Mouse (Mus musculus): Measurements from ENCODE around the gene Apon. TPM values are rescaled to one million over a fixed set of nuclear protein-coding genes. Genes with fewer than 3 reads are reported as not detected.
A peak's percentile ranks its signal among the peaks of the same experiment; 100 is the strongest.
"Not testable (repeated sequence)": the region's sequence is repeated elsewhere in the genome, so short reads cannot be mapped to it uniquely, and the experiment has no call there.

Gene Apon
- total RNA-seq, 2 experiments from 2014 or later = not detected

DNA sequence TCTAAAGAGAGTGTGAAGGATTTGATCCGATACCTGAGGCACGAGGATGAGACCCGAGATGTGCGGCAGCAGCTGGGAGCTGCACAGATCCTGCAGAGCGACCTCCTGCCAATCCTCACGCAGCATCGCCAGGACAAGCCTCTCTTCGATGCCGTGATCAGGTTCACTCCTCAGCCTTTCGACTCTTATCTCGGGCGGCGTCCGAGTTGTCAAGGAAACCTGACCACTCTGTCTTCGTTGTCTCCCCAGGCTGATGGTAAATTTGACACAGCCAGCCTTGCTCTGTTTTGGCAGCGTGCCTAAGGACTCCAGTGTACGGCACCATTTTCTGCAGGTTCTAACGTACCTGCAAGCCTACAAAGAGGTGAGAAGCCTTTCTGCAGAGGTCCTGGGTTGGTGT, 13.8 kb upstream of the Apon start:
- no peak for TF ChIP-seq CTCF (IDR thresholded peaks at IDR 0.05)
- H3K4me3 ChIP-seq = no peak overlapping the region
- H3K27ac ChIP-seq = no peak overlapping the region
- intact Hi-C loops (cut with DNase I) = no loop called here
- no peak for DNase-seq

DNA sequence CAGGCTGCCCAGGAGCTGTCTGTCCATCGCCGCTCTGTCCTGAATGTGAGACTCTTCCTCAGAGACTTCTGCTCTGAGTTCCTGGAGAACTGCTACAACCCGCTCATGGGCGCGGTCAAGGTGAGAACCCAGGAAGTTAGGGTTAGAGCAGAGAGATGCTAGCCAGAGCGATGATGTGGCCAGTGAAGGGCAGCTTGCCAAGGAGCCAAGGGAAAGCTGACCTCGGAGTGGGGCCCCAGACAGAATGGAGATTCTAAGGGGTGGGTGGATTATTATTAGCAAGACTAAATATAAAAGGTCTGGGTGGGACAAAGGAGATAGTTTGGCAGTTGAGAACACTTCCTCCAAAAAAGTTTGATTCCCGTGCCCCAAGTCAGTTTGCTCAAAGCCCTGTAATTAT, 10.6 kb upstream of the Apon start:
- Histone ChIP-seq H3K27ac (no peak overlapping the region), H3K4me3 (no peak overlapping the region)
- TF ChIP-seq CTCF (IDR thresholded peaks at IDR 0.05) = no peak
- DNase-seq = no peak
- intact Hi-C loops (cut with DNase I) = no loop called here

- no peak for TF ChIP-seq CTCF (IDR thresholded peaks at IDR 0.05)
- no peak for DNase-seq
- intact Hi-C loops (cut with DNase I) = no loop called here
- no peak overlapping the region for H3K4me3 ChIP-seq
- no peak overlapping the region for H3K27ac ChIP-seq
Observed at GRCm38 (mm10) chr10:128244121-128244520, 9.8 kb upstream of the Apon start.

GRCm38 (mm10) chr10:128247020-128247732, 6.7 kb upstream of the Apon start:
- peak; percentile 69 for DNase-seq
- peak overlapping the region; percentile 71 for H3K4me3 ChIP-seq
- peak overlapping the region; percentile 85 for H3K27ac ChIP-seq
- intact Hi-C loops (cut with DNase I) = no loop called here
- TF ChIP-seq CTCF (IDR thresholded peaks at IDR 0.05) = no peak

DNA sequence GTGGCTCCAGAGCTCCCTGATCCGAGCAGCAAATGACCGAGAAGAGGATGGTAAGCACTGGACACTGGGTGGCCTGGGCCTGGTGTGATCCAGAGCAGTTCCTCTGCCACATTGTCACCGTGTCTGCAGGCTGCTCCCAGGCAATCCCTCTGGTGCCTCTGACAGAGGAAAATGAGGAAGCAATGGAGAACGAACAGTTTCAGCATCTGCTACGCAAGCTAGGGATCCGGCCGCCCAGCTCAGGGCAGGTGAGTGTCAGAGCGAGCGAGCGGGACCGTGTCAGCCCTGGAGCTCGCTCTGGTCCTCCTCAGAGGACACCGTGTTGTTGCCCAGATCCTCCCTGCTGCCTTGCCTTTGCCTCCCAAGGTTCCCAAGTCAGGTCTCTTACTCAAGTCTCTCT, 3.3 kb upstream of the Apon start:
- no peak for TF ChIP-seq CTCF (IDR thresholded peaks at IDR 0.05)
- intact Hi-C loops (cut with DNase I) = no loop called here
- Histone ChIP-seq H3K4me3 (no peak overlapping the region), H3K27ac (no peak overlapping the region)
- DNase-seq = no peak

- no peak for DNase-seq
- TF ChIP-seq CTCF (IDR thresholded peaks at IDR 0.05) = no peak
- intact Hi-C loops (cut with DNase I) = no loop called here
- Histone ChIP-seq H3K4me3 (no peak overlapping the region), H3K27ac (no peak overlapping the region)
Observed at GRCm38 (mm10) chr10:128255925-128256324, 2.0 kb downstream of the Apon start.

DNA sequence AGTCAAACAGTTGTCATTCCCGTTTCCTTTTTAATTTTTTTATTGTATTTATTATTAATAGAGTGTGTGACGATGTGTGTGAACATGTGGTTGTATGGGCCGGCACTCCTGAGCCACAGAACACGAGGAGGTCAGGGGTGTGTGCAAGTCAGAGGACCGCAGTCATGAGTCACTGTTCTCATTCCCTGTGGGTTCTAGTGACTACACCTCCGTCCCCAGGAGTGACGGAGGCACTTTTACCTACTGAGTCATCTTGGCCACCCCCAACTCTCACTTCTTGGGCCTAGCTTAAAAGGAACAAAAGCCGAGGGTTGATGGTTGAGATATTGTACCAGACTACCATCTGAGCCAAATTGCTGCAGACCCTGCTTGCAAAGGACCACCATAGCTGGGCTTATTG, 2.4 kb downstream of the Apon start:
- H3K4me3 ChIP-seq = no peak overlapping the region
- H3K27ac ChIP-seq = no peak overlapping the region
- intact Hi-C loops (cut with DNase I) = no loop called here
- TF ChIP-seq CTCF (IDR thresholded peaks at IDR 0.05) = no peak
- DNase-seq = no peak

DNA sequence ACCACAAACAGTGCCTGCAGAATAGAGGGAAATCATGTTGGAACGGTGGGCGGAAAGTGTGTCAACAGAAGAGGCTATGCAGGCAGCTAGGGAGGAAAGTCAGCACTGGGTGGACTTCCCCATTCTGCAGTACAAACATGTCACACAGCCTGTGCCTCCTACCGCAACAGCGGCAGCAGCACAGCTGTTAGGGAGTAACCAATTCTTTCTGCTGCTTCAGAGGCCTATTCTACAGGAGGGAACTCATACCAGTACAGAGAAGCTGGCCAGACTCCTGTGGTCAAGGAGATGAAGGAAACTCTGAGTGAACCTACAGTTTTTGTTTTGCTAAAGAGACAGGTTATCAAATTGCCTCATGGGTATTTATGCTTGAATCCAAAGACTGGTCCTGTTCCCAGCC, 5.1 kb downstream of the Apon start:
- no peak for DNase-seq
- intact Hi-C loops (cut with DNase I) = no loop called here
- H3K4me3 ChIP-seq = no peak overlapping the region
- peak overlapping the region; percentile 28; the same call in 1 of the 2 replicates for H3K27ac ChIP-seq
- no peak for TF ChIP-seq CTCF (IDR thresholded peaks at IDR 0.05)

GRCm38 (mm10) chr10:128259946-128260345, 6.0 kb downstream of the Apon start:
- no peak for DNase-seq
- H3K4me3 ChIP-seq = no peak overlapping the region
- TF ChIP-seq CTCF (IDR thresholded peaks at IDR 0.05) = no peak
- intact Hi-C loops (cut with DNase I) = no loop called here
- H3K27ac ChIP-seq = no peak overlapping the region

GRCm38 (mm10) chr10:128260376-128260775, 6.5 kb downstream of the Apon start:
- H3K27ac ChIP-seq; H3K4me3 ChIP-seq; intact Hi-C loops (cut with DNase I); DNase-seq: not testable (repeated sequence)

GRCm38 (mm10) chr10:128262300-128262699, 8.4 kb downstream of the Apon start:
- Histone ChIP-seq H3K4me3 (no peak overlapping the region), H3K27ac (no peak overlapping the region)
- DNase-seq = no peak
- TF ChIP-seq CTCF (IDR thresholded peaks at IDR 0.05) = no peak
- intact Hi-C loops (cut with DNase I) = no loop called here

GRCm38 (mm10) chr10:128263393-128264310, 9.8 kb downstream of the Apon start:
- H3K27ac ChIP-seq = no peak overlapping the region
- no peak overlapping the region for H3K4me3 ChIP-seq
- no peak for TF ChIP-seq CTCF (IDR thresholded peaks at IDR 0.05)
- intact Hi-C loops (cut with DNase I) = no loop called here
- DNase-seq = no peak

DNA sequence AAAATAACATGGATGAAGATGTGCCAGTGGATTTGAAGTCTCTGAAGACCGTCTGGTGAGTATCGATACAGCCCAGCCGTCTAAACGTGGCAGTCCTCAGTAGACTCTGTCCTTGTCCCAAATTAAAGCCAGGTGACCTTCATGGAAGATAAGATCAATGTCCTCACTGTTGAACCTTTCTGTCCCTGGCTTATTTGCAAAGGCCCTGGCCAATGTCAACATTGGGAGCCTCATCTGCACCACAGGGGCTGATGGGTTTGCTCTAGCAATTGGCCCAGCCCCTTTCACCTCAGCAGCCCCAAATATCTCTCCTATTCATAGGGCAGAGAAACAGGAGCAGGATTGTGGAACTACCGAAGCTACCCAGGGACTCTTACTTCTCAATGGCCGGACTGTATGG, 14.5 kb downstream of the Apon start, which contains the start of gene Apof:
Apof (plus strand) TSS at position 301 of the 400 bp plus-strand sequence.
- intact Hi-C loops (cut with DNase I) = no loop called here
- peak within 1 kb of the TSS; percentile 92 for H3K27ac ChIP-seq
- H3K4me3 ChIP-seq = no peak within 1 kb of the TSS
- no peak for TF ChIP-seq CTCF (IDR thresholded peaks at IDR 0.05)
- no peak for DNase-seq

All from gastrocnemius, adult 2 months (tissue).